Mouse (Mus musculus): ENCODE data around the gene Sctr.

Sctr gene

GRCm38 (mm10) chr1:120100456-120101226, 93.9 kb downstream of the Sctr start:
- DNase-seq (ENCODE audit: low spot score in 2 of 2): no peak

- no peak for DNase-seq (ENCODE audit: low spot score in 2 of 2)
Measured at GRCm38 (mm10) chr1:120101227-120101609, 94.5 kb downstream of the Sctr start.

- DNase-seq (ENCODE audit: low spot score in 2 of 2): no peak
Measured at GRCm38 (mm10) chr1:120105556-120105959, 98.9 kb downstream of the Sctr start.

- DNase-seq (ENCODE audit: low spot score in 2 of 2): no peak
Measured at GRCm38 (mm10) chr1:120109741-120110432, 103.2 kb downstream of the Sctr start.

GRCm38 (mm10) chr1:120111766-120112165, 105.1 kb downstream of the Sctr start:
- no peak for DNase-seq (ENCODE audit: low spot score in 2 of 2)

GRCm38 (mm10) chr1:120112251-120113187, 105.8 kb downstream of the Sctr start:
- no peak for DNase-seq (ENCODE audit: low spot score in 2 of 2)
